Mouse (Mus musculus): ENCODE data around the gene Fat1.

DNA sequence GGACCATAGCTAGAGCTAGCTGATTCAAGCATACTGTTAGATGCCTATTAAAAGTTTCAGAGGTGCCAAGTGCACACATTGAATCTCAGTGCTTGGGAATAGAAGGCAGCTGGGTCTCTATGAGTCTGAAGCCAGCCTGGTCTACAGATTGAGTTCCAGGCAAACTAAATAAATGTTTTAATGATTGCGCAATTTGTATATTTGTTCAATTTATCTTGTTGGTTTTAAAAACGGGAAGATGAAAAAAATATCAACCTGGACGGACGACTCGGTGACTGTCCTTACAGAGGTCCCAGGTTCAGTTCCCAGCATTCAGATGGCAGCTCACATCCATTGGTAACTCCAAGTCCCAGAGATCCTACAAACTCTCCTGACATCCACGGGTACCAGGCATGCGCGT, 135.7 kb downstream of the Fat1 start:
- TF ChIP-seq CTCF (IDR thresholded peaks at IDR 0.05; ENCODE audit: insufficient read depth, low read depth, low read length), result no peak
- no peak for TF ChIP-seq POLR2A (IDR thresholded peaks at IDR 0.05; ENCODE audit: insufficient read depth, low read depth, low read length)

Data from olfactory bulb, adult 2 months (tissue).